Mouse (Mus musculus) layer of hippocampus, postnatal 36 days (tissue): ENCODE data around the gene Grip1. TPM values are rescaled to one million over a fixed set of nuclear protein-coding genes. Genes with fewer than 3 reads are reported as not detected.

Experiments
- DNase-seq, 2 experiments: peaks; one replicate each; pipeline ENCODE4 v3.0.0; 2022
- total RNA-seq, 2 experiments: library from RNA; stranded (reverse); gene quantifications; 2 replicates each; pipeline ENCODE4 v1.2.3; 2021

The Grip1 gene
- total RNA-seq, 2 experiments from 2014 or later: 28.4 to 29.0 TPM

GRCm38 (mm10) chr10:119966321-119966720, 512.7 kb downstream of the Grip1 start:
- DNase-seq: no peak

- no peak for DNase-seq
Observed at GRCm38 (mm10) chr10:119979396-119979795, 525.8 kb downstream of the Grip1 start.

- no peak for DNase-seq
Observed at GRCm38 (mm10) chr10:119980032-119980431, 526.4 kb downstream of the Grip1 start.

- DNase-seq: no peak
Observed at GRCm38 (mm10) chr10:119984299-119984698, 530.7 kb downstream of the Grip1 start.

GRCm38 (mm10) chr10:119998475-119998874, 544.8 kb downstream of the Grip1 start:
- DNase-seq: no peak

GRCm38 (mm10) chr10:120002149-120002548, 548.5 kb downstream of the Grip1 start:
- DNase-seq: no peak

- no peak for DNase-seq
Observed at GRCm38 (mm10) chr10:120004096-120004495, 550.5 kb downstream of the Grip1 start.

- no peak for DNase-seq
Observed at GRCm38 (mm10) chr10:120005581-120005980, 552.0 kb downstream of the Grip1 start.

GRCm38 (mm10) chr10:120012331-120012730, 558.7 kb downstream of the Grip1 start:
- DNase-seq: peak; percentile 10 to 15

GRCm38 (mm10) chr10:120015117-120015516, 561.5 kb downstream of the Grip1 start:
- DNase-seq: no peak

GRCm38 (mm10) chr10:120026437-120026836, 572.8 kb downstream of the Grip1 start:
- DNase-seq: no peak

GRCm38 (mm10) chr10:120030901-120031300, 577.3 kb downstream of the Grip1 start:
- DNase-seq: no peak

- no peak for DNase-seq
Observed at GRCm38 (mm10) chr10:120031316-120031715, 577.7 kb downstream of the Grip1 start.

GRCm38 (mm10) chr10:120033866-120034265, 580.2 kb downstream of the Grip1 start:
- DNase-seq: no peak

- no peak for DNase-seq
Observed at GRCm38 (mm10) chr10:120035211-120035733, 581.6 kb downstream of the Grip1 start.

- DNase-seq: no peak
Observed at GRCm38 (mm10) chr10:120035824-120036223, 582.2 kb downstream of the Grip1 start.

GRCm38 (mm10) chr10:120038194-120038593, 584.6 kb downstream of the Grip1 start:
- peak; percentile 56 to 64 for DNase-seq

GRCm38 (mm10) chr10:120044237-120044636, 590.6 kb downstream of the Grip1 start:
- DNase-seq: no peak

GRCm38 (mm10) chr10:120044714-120045234, 591.1 kb downstream of the Grip1 start:
- DNase-seq: no peak

- DNase-seq: no peak
Observed at GRCm38 (mm10) chr10:120060579-120061237, 607.1 kb downstream of the Grip1 start.

- no peak for DNase-seq
Observed at GRCm38 (mm10) chr10:120061238-120062130, 607.9 kb downstream of the Grip1 start.

GRCm38 (mm10) chr10:120064424-120064823, 610.8 kb downstream of the Grip1 start:
- DNase-seq: peak; percentile 20 to 32

GRCm38 (mm10) chr10:120066319-120066718, 612.7 kb downstream of the Grip1 start:
- no peak for DNase-seq
